Mouse (Mus musculus) liver, embryonic 14.5 days (tissue): ENCODE measurements around the gene Fryl.

ENCODE experiments used
- CTCF ChIP-seq: IDR thresholded peaks from 2 replicates; pipeline ENCODE4 v1.5.1; 2016; ENCODE audit warnings: antibody characterized with exemption, low read depth, control low read depth
- EP300 ChIP-seq: IDR thresholded peaks from 2 replicates; pipeline ENCODE4 v1.6.1; 2016; ENCODE audit warnings: antibody characterized with exemption, low read depth

DNA sequence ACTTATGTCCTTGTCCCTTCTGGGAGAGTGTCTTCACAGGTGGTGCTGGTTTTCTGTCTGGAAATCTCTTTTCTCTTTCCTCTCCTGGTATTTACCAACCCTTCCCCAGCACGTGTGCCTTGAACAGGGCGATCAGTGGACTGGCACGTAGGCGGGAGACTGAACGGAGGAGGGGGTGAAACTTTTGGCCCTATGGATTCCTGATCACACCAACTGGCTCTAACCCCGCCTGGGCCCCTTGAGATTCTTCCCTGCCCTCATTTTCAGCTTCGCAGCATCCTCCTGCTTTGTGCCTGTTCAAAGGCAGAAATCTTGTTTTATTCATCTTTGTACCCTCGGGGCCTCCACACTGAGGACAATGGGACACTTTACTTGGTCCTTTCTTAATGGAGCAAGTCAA is 262.0 kb downstream of the Fryl start:
- TF ChIP-seq CTCF (no peak), EP300 (no peak)
